Mouse (Mus musculus) gastrocnemius, adult 8-10 months (tissue): ENCODE results near the gene Hcn4. TPM values are rescaled to one million over a fixed set of nuclear protein-coding genes. Genes with fewer than 3 reads are reported as not detected.

Experiments
- DNase-seq, 2 experiments: peaks; one replicate each; pipeline ENCODE4 v3.0.0; 2022; ENCODE audit warnings: low spot score in 2 of 2
- total RNA-seq, 4 experiments: library from RNA; stranded (reverse); gene quantifications; 2 replicates each; pipeline ENCODE4 v1.2.4; 2022

Hcn4 gene
- total RNA-seq, 4 experiments from 2014 or later = 2.4 to 6.5 (median 4.1) TPM

DNA sequence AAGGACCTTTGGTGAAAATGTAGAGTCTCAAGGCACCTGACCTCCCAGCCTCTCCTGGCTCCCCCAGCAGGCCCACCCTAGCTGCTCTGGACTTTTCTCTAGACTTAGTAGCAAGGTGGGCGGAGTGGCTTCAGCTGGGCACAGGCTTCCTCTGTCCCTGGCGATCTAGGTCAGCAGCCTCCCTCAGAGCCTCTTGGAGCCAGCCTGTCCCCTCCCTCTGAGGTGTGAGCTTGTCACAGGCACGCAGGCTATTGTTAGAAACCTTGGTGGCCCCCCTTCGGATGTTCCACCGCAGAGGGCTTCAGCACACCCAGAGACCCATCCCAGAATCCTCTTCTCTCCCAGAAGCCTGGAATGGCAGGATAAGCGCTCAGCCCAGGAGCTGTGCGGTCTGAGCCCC lies 24.5 kb downstream of the Hcn4 start:
- DNase-seq = no peak

DNA sequence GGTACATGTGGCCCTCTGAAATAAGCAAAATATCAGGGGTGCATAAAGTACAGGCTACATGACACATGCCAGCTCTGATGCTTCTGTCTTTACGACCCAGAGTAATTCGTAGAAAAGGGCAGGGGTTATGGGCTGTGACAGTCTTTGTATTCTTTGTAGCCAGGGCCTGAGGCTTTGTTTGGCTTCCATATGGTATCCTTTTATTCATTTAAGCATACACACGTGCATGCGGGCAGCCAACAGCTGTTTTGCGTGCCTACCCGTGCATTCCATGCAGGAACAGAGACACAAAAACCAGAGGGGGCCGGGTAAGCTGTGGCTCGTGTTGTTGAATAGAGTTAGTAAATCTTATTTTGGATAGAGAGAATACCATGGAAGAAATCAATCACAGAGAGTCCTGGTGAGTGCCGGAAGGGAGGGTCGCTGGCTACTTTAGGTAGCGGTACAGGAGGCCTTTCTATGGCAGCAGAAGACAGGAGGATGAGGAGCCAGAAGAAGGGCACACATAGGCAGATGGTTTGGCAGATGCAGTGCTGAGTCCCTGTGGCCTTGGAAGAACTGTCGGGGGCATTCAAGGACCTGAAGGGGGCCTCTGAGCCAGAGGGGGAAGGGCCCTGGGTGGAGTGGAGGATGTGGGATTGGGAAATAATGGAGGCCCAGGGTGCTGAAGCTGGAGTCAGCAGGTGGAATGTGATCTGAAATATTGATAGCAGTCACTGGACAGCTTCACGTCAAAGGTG lies 26.5 kb downstream of the Hcn4 start:
- no peak for DNase-seq

DNA sequence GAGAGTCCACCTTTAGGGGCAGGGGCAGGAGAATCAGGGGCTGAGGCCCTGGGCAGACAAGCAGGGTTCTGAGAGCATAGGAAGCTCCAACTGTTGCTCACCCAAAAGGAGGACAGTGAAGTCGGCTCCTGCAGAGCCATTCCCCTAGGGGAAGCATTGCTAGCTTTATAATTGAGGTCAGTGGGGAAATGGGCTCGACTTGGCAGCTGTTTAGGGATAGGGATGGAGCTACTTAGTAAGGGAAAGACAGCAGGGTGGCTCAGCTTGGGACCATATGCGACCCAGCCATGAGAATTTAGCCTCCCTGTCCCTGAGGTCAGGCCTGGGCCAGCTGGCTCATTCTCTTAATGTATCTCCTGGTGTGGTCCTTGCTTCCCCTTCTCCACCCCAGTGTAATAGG lies 31.7 kb downstream of the Hcn4 start:
- DNase-seq = no peak

DNA sequence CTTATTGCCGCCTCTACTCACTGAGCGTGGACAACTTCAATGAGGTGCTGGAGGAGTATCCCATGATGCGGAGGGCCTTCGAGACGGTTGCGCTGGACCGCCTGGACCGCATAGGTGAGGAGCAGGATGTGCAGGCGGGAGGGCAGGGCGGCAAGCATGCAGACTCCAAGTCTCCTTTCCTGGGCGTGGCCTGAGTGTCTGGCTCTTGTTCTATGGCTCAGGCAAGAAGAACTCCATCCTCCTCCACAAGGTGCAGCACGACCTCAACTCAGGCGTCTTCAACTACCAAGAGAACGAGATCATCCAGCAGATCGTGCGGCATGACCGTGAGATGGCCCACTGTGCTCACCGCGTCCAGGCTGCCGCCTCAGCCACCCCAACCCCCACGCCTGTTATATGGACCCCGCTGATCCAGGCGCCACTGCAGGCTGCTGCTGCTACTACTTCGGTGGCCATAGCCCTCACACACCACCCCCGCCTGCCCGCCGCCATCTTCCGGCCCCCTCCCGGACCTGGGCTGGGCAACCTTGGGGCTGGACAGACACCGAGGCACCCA lies 35.9 kb downstream of the Hcn4 start:
- no peak for DNase-seq

DNA sequence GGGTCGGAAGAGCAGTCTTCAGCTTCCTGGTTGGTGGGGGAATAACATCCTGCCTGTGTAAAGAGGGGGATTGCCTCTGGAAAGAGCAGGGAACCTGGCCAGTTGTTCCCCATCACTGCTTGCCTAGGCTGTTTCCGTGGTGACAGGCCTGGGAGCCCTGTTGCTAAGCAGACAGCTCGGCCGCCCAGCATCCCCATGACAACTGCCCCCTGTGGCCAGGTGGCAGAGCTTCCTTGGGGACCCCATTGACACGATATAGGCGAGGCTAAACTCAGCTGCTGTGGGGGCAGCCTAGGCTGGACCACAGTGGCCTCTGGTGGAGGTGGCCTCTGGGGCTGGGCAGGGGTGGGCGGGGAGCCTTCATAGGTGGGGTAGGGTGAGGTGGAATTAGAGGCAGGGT lies 40.6 kb downstream of the Hcn4 start:
- DNase-seq = no peak

DNA sequence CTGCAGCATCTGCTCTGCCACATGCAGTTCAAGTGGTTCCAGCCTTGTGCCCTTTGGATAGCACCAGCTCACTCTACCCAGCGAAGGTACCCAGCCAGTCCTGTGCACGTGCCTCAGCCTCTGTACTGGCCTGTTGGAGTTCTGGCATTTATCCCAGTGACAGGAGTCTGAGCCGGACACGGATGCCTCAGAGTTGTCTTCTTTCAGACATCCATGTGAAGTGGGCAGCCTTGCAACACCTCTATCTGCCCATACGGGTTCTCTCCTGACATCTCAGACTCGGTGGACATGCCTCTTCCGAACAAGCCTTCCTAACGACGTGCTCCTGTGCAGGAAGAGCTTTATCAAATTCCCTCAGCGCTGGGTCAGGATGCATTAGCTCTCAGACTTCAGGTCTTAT lies 47.9 kb downstream of the Hcn4 start:
- no peak for DNase-seq

DNA sequence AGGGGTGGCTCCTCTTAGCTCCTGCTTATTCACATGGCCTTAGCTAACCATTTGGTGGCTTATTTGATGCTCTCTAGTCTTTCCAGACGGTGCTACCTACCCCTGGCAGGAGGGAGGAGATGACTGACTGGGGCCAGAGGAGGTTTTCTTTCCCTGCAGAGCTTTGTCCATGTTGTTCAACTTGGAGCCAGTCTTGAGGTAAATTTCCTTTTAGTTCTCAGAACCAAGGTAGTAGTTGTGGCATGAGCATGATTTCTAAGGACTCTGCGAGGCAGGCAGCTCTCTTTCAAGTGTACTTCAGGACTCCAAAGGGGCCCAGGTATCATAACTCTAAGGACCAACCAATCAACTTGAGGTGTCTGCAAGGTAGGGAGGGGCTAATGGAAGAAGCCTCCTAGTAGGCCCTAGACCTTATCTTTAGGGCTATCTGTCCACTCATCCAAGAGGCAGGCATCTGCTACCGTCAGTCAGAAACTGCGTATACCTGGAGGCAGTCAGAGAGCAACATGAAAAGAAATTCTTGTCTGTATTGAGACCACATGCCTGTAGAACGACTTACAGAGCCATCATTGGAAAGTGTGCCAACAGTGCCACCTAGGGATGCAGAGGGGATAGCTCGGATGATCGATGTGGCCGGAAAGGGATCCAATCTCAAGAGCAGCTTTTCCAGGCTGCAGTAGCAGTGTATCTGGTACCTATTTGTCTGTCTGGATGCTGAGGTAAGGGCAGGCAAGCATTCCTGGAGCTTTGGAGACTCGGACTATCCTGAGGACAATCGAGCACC lies 50.5 kb downstream of the Hcn4 start:
- peak; percentile 24 for DNase-seq

DNA sequence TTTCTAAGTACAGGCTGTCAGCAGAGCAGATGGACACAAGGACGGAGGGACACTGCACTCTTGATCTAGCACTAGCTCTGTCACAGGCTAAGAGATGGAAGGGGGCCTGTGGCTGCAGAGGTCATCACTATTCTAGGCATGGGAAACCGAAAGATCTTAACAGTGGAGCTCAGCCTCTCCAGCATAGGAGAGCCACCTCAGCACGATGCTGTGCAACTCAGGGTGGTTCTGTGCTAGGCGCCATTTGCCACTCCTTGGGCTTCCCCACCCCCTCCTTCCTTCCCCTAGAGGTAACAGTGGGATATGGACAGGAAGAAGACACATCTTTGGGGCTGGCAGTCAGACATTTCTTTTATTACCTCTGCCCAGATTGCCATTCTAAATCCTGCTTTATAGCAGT lies 51.1 kb downstream of the Hcn4 start:
- no peak for DNase-seq

DNA sequence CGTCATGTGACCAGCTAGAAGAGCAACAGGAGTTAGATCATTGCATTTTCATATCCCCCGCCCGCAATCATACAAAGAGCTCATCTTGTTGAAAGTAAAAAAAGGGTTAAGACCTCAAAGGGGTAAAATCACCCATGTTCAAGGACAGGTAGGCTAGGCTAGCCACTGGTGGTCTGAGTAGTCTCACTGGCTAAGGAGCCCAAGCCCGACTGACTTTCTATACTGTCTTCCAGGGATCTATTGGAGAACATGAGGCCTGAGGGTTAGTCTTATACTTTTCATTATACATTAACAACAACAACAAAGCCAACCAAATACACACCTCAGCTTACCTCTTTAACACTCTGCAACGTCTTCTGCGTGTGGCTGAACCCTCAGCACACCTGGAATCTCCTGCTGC lies 52.2 kb downstream of the Hcn4 start:
- DNase-seq = no peak

DNA sequence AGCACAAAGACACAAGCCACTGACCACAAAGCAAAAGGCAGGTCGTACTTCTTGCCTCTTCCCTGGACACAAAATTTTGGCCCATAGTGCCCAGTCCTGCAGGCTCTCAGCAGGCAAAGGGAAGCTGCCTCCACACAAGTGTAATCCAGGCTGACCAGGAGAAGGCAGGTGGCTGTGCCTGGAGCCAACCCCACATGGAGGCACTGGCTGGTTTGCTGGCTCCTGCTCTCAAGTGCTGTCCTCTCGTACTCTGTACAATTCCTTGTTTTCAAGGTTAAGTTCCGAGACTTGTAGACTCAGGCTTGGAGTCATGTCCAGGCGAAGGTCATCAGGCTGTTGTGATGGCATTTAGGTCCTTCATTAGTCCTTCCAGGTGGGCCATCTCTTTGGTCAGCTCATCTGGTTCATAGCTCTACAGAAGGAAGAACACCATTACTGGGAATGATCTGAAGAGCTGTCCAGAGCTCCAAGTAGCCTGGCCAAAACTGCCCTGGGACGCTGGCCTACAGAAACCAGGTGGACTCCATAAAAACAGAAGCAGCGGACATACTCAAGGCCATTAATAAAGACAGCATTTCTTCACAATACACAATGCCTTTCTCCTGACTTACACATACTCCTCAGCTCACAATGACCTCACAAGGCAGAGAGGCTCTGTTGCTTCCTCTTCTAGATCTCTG lies 53.9 kb downstream of the Hcn4 start:
- no peak for DNase-seq

DNA sequence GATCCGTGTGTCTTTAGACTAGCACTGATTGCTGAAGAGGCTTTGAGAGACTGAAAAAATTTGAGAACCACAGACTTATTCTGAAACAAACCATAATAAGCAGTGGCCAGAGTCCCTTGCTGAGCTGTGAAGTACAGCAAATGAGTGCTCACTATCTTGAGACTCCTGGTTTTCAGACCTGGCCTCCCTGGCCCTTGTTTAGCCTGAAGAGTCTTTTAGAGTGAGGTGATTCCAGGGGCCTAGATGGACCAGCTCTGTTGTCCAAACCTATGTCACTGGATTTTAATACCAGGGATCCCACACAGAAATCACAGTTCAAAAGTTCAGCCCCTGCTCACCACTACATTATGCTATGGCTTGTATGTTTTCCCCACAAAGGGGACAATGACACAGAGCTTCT lies 56.6 kb downstream of the Hcn4 start:
- no peak for DNase-seq

DNA sequence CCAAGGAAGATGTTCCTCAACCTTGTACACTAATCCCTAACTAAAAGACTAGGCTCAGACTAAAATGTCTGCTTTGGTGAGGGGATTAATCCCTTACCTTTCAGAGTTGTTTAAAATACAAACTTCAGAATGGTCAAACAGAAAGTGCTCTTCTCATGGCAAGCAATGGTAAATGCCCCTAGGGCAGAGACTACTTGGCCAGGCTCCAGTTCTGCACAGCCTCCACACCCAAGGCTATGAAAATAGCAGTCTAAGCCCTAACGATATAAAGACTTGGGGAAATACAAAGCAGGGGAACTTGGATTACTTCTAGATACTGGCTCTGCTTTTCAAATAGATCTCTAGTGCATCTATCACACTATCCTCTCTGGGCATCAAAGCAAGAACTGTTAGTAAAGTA lies 59.5 kb downstream of the Hcn4 start:
- no peak for DNase-seq

DNA sequence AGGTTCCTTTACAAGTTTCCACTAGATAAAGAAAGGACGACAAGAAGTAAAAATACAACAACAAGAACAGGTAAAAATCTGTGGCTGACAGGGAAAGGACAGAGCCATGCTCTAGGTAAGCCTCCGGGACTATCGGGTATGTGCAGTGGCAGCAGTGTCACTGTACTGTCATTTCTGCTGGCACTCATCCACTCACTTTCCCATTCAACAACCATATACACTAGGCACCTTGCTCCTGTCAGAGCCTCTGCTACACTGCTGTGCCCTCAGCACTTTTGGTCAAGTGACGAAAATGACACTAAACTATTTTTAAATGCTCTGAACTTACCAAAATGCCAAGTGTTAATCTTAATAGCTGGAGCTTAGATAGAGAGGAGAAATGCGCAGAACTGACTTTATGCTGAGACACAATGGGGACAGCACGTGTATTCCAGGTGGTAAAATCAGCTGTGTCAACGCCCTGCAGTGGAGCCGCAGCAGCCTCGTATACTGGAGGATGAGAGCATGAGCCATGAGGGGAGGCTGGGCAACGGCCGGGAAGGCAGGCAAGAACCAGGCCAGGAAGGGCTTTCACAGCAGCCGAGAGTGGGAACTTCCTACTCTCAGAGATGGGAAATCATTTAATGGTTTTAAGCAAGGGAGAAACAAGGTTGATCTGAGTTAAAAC lies 66.7 kb downstream of the Hcn4 start:
- no peak for DNase-seq

DNA sequence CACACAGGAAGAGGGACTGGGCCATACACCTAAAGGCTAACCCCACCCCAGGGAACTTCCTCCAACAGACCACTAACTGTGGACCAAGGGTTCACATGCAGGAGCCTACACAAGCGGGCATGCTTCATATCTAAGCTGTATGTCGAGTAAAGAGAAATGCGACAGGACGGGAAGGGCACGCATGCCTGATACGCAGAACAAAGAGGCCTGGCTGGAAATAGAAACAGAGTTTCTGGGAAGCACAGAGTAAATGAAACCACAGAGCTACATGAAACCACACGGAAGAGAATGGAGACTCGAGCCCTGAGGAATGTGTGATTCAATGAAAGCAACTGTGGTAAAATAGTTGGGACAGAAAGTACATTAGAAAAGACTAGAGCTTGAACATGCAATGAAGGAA lies 67.7 kb downstream of the Hcn4 start:
- DNase-seq = no peak

DNA sequence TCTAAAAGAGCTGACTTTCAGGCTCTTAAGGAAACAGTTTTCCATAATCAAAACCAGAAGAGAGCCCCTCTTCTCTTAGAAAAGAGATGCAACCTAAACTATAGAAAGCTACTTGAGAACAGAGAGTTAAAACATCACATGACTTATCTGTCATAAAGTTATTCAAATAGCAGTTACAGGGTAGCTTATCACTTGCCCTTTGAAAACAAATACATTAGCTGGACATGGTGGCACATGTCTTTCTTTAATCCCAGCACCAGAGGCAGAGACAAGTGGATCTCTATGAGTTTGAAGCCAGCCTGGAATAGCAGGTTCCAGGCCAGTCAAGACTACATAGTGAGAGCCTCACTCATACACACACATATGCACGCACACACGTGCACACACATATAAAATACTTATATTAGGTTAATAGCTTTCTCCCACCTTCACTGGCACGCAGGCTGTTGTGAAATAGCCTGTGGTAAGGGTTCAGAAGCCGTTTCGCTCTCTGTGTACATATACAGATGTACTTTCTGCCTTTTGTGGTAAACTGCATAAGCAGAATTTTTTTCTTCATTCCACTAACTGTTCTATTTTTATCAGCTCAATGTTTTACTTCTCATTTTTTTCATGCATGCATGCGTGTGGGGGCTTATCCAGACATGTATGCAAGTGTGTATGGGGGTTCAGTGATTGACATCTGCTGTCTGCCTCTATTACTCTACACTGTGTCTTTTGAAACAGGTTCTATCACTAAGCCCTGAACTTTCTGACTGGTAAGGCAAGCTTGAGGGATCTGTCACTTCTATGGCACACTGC lies 68.8 kb downstream of the Hcn4 start:
- DNase-seq = no peak

DNA sequence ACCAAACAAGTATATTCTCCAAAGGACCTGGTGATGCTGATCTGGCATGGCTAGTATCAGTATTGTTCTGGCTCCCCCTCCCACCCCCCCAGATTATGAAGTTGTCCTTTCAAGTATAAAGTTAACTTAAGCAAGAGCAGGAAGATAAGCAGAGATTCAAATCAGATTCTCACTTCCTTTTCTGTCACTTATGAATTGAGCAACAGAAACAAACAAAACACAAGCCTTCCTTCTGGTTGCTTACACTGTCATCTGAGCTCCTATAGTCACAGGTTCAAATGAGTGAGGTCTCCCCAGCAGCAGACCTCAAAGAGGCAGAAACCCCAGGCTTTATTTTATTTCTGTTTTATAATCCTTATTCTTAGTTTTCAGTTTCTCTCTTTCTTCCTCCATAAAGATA lies 76.4 kb downstream of the Hcn4 start:
- DNase-seq = no peak

DNA sequence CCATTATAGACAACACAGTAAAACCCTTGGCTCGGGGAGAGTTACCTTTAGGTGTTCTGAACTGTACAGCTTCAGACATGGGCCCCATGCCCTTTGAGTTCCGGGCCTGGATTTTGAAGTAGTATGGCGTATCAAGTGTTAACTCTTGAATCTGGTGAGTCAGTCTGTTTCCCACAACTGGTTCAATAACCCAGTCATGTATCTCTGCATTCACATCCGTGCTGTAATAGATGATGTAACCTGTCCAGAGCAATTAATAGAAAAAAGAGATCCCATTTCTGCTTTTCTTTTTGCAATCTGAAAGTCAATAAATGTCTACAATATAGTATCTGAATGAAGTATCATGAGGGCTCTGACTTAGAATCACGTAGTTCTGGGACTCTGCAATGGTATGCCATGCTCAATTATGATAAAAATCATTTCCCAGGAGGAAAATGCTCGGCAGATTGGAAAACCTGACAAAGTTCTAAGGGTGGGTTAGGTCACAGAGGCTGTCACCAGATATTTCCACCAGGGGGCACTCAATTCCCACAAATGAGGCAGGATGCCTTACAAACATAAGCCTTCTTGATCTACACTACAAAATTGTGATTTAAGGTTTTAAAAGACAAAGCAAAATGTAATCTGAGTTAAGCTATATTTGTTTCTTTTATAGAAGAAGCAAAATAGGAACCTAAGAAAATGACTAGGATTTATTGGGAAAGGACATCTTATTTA lies 79.8 kb downstream of the Hcn4 start:
- peak in 1 of 2 experiments; percentile 6 for DNase-seq
